Mouse (Mus musculus) Patski (cell line): ENCODE measurements at regions not wholly inside any gene's neighbourhood (a gene's known extent, or its start where the extent isn't known, plus 50 kb on each side); places are given as distances from the start of the nearest gene placed in this dataset.

ENCODE experiments used
- ATAC-seq: fragments of 100-300 bp; one replicate; pipeline ENCODE4 v1.8.0; 2021
- CTCF ChIA-PET: fragments of 350-600 bp; sonication (Branson Sonifier 250); formaldehyde crosslinking; loops from one replicate; lab custom pipeline; 2022; ENCODE audit warnings: inconsistent platforms; lab: Charles Lee
- POLR2A ChIA-PET: fragments of 350-600 bp; sonication (Branson Sonifier 250); formaldehyde crosslinking; loops from one replicate; lab custom pipeline; 2022; ENCODE audit warnings: antibody characterized with exemption, inconsistent platforms; lab: Charles Lee
- DNase-seq: peaks from one replicate; pipeline ENCODE4 v3.0.0-alpha.2; 2011; ENCODE audit warnings: low read depth, low spot score
- H3K27me3 ChIP-seq: fragments of 371-371 bp; one replicate; pipeline ENCODE4 v1.5.1; 2021
- CTCF ChIP-seq: fragments of 100-300 bp; IDR thresholded peaks from one replicate; pipeline ENCODE4 v1.5.1; 2021
- in situ Hi-C: fragments of 300-500 bp; cut with MboI; formaldehyde crosslinking; loops from 3 replicates; pipeline ENCODE4 v1.11.1; 2018; ENCODE audit warnings: low pct_unique_long_range_greater_than_20kb, mixed read lengths

DNA sequence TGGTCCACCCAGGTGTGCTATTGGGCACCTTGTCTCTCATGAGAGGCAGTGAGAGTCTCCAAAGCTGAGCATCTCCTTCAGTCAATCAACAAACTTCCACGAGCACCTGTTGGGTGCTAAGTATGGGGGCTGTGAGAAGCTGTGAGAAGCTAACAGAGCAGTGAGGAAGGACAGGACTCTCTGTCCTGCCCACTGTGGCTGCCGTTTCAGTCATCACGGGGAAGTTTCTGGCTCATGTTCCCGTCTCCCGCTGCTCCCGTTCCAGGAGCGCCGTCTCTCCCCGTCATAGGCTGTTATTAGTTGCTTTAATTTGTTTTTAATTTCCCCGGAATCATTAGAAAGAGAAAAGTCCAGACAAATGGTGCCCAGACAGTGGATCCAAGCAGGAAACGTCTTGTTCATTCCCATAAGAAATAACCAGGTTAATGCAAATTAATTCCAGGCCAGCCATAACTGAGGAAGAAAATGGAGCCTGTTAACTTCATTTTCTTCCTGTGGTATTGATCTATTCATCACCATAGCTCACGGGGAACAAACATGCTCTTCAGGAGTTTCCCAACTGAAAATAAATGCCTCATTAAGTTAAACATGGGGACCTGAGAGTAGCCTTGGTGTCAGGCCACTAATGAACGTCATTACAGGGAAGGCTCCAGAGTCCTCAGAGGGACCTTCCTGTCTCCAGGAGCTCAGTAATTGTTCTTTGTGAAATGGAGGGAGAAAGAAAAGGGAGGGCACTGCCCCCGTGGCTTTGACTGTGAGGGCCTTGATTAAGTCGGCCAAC is 70.3 kb downstream of the Matn1 start:
- CTCF ChIA-PET = no interaction called here
- ATAC-seq = no peak
- POLR2A ChIA-PET = no interaction called here
- peaks cover 5% of the 10 kb centered on the region for H3K27me3 ChIP-seq
- DNase-seq = no peak
- no peak for TF ChIP-seq CTCF
- in situ Hi-C loops = no loop called here

DNA sequence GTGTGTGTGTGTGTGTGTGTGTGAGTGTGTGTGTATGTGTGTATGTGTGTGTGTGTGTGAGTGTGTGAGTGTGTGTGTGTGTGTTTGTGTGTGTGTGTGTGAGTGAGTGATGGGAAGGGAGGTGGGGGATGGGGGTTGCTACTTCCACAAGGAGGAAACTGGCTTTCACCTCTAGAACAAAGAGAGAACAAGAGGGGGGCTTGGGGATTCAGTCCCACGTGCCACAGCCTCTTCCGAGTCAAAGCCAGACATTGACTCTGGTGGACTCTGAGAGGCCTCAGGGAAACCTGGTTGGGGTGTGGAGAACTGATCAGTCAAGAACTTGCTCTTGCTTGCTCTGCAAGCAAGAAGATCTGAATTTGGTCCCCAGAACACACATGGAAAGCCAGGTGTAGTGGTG is 71.0 kb downstream of the Matn1 start:
- in situ Hi-C loops = no loop called here
- DNase-seq (no peak), ATAC-seq (no peak)
- H3K27me3 ChIP-seq = peaks cover 5% of the 10 kb centered on the region
- no peak for TF ChIP-seq CTCF
- ChIA-PET POLR2A (no interaction called here), CTCF (no interaction called here)

DNA sequence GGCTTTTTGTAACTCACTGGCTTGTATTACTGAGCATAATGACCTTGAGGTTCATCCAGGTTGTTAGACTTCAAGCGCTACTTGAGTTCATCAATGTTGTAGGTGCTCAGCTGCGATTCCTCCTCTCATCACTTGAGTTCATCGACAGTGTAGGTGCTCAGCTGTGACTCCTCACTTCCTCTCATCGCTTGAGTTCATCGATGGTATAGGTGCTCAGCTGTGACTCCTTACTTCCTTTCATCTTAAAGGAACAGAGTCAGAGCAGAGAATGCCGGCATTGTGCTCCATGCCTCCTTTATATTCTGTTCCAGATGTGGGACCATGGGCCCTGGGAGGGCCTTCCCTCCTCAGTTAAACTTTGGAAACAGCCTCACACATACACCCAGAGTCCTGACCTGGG is 79.4 kb downstream of the Matn1 start:
- DNase-seq = no peak
- no peak for ATAC-seq
- CTCF ChIA-PET = no interaction called here
- no peaks in the 10 kb centered on the region for H3K27me3 ChIP-seq
- POLR2A ChIA-PET = no interaction called here
- in situ Hi-C loops = no loop called here
- no peak for TF ChIP-seq CTCF

DNA sequence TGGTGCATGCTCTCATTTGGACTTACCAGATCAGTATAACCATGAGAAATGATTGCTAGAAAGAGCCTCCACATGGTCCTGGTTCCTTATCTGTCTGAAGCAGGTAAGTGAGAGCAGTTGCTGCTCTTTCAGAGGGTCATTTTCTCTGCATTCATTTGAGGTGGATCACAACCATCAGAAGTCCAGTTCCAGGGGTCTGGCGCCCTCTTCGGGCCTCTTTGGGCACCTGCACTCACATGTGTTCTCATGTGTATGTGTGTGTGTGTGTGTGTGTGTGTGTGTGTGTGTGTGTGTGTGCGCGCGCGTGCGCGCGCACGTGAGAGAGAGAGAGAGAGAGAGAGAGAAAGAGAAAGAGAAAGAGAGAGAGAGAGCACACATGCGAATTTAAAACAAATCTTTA is 92.1 kb downstream of the Matn1 start:
- POLR2A ChIA-PET = no interaction called here
- H3K27me3 ChIP-seq = no peaks in the 10 kb centered on the region
- no peak for DNase-seq
- no peak for TF ChIP-seq CTCF
- CTCF ChIA-PET = no interaction called here
- no peak for ATAC-seq
- in situ Hi-C loops = no loop called here

DNA sequence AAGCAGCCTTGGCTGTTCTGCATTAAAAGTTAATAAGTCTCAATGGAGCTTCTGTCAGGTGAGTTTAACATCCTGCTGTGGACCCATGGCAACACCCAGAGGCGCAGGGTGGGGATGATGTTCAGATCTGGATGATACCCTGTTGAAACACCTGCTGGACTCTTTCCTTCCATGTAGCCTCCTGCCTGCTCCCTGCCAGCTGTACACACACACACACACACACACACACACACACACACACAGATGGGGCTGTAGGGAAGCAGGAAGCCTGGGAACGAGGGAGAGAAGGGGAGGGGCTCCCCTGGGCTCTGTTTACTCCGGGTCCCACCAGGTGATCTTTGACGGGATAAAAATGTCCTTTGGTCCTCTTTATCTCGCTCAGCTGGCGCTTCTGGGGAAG is 93.0 kb downstream of the Matn1 start:
- ATAC-seq (no peak), DNase-seq (no peak)
- CTCF ChIA-PET = no interaction called here
- POLR2A ChIA-PET = no interaction called here
- in situ Hi-C loops = no loop called here
- TF ChIP-seq CTCF = no peak
- no peaks in the 10 kb centered on the region for H3K27me3 ChIP-seq

DNA sequence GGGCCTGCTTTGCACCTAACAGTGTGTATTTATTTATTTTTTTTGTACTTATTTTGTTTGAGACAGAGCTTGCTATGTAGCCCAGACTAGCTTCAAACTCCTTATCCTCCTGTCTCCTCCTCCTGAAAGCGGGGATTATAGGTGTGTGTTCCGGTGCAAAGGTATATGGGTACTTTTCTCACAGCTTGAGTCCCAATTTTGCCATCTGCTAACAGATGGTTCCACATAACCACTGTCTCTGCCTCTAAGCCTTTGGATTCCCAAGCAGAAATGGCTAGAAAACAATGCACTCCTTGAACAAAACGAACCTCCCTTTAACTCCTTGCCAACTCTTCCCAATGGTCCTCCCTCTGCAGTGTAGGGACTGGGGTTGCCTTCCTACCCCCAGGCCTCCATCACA is 95.5 kb downstream of the Matn1 start:
- POLR2A ChIA-PET = no interaction called here
- TF ChIP-seq CTCF = no peak
- ATAC-seq (no peak), DNase-seq (no peak)
- H3K27me3 ChIP-seq = no peaks in the 10 kb centered on the region
- CTCF ChIA-PET = no interaction called here
- in situ Hi-C loops = no loop called here

DNA sequence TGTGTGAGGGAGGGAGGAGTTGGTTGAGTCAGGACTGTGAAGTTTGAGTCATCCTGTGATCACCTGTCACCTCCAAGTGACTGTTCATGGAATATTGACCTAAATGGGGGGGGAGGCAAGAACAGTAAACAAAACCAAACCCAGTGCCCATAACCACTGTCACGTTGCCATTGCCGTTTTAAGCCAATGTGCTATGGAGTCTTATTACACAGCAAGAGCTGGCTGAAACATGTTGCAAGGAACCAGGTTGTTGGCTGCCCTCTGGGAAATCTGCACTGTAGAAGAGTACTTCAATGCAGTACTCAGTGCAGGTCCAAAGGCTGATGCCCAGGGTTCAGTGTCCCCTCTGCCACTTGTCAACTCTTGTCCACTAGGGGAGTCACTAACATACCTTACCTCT is 97.0 kb downstream of the Matn1 start:
- in situ Hi-C loops = no loop called here
- DNase-seq (no peak), ATAC-seq (no peak)
- ChIA-PET CTCF (no interaction called here), POLR2A (no interaction called here)
- TF ChIP-seq CTCF = no peak
- H3K27me3 ChIP-seq = no peaks in the 10 kb centered on the region

DNA sequence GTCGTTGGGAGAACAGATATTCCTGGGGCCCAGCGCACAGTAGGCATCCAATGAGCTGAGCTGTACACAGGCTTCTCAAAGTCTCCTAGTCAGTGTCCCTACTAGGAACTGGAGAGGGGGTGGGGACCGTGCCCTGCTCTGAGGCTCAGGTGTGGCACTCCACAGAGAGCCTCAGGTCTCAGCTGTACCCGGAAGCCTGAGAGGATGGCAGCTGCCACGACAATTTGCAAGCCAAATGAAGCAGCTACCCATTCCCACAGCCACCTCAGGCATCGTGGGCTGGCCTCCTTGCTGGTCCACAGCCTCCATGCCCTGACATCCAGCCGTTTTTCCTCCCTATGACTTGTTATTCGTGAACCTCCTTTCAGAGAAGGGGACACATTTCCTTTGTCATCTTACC is 101.9 kb downstream of the Matn1 start:
- ChIA-PET CTCF (no interaction called here), POLR2A (no interaction called here)
- DNase-seq (no peak), ATAC-seq (no peak)
- no peaks in the 10 kb centered on the region for H3K27me3 ChIP-seq
- no peak for TF ChIP-seq CTCF
- in situ Hi-C loops = no loop called here

DNA sequence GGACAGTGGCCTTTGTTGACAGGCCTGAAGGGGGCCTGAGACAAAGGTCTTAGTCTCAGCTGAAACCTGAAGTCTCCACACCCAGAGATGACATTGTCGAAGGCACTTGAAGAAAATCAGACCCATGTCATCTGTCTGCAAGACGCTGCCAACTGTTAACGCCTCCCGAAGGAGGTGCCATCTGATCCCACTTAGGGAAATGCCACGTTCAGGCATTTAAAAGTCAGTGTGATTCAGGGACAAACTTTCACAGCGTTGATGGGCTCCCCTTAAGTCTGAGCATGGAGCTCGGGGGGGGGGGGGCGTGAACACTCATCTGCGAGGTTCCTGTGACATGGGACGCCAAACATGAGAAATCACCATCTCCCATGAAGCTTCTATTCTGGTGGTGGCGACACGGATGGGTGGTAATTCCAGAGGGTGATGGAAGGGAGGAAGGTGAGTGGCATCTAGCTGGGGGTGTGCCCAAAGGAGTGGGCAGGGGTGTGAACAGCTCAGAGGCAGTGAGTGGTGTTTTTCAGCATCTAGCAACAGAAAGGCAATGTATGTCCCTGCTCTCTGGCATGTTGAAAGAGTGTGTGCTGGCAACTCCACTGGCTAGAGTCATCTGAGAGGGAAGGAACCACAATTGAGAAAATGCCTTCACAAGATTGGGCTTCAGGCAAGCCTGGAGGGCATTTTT is 102.9 kb downstream of the Matn1 start:
- H3K27me3 ChIP-seq = no peaks in the 10 kb centered on the region
- no peak for TF ChIP-seq CTCF
- ChIA-PET POLR2A (no interaction called here), CTCF (no interaction called here)
- in situ Hi-C loops = no loop called here
- DNase-seq (no peak), ATAC-seq (no peak)

DNA sequence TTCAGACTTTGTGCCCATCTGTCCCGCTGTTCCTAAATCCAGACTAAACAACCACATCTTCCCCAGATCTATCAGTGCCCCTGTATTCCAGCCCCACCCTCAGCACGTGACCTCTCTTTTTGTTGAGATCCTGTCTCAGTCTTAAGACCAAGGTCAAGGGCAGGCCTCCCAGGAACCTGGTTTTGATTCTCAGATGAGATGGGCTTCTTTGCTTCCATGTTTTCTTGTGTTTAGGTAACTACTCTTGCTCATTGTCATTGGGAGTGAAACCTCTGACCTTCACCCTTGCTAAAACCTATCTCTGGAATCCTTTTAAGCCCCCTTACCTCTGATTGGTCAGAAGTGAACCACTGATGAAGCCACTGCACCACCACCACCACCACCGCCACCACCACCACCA is 112.1 kb downstream of the Matn1 start:
- DNase-seq (no peak), ATAC-seq (no peak)
- TF ChIP-seq CTCF = no peak
- CTCF ChIA-PET = no interaction called here
- H3K27me3 ChIP-seq = no peaks in the 10 kb centered on the region
- POLR2A ChIA-PET = no interaction called here
- in situ Hi-C loops = no loop called here

DNA sequence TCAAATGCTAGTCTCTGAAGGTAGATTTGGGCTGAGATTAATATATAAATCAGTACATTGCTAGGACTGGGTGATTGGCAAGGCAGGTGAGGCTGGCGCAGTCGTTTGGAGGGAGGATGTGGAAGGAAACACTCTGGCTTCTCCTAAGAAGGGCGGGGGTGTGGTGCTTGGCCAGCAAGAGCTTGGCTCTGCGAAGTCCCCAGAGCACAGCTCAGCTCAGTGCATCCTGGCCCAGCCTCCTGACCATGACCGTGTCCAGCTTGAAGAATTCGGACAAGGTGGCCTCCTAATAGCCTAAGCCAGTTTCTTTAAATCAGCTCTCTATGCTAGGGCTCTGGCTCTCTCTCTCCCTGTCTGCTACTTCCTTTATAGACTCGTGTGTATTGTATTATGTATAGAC is 115.4 kb downstream of the Matn1 start:
- ChIA-PET CTCF (no interaction called here), POLR2A (no interaction called here)
- in situ Hi-C loops = no loop called here
- DNase-seq (no peak), ATAC-seq (no peak)
- H3K27me3 ChIP-seq = peaks cover 9% of the 10 kb centered on the region
- no peak for TF ChIP-seq CTCF

DNA sequence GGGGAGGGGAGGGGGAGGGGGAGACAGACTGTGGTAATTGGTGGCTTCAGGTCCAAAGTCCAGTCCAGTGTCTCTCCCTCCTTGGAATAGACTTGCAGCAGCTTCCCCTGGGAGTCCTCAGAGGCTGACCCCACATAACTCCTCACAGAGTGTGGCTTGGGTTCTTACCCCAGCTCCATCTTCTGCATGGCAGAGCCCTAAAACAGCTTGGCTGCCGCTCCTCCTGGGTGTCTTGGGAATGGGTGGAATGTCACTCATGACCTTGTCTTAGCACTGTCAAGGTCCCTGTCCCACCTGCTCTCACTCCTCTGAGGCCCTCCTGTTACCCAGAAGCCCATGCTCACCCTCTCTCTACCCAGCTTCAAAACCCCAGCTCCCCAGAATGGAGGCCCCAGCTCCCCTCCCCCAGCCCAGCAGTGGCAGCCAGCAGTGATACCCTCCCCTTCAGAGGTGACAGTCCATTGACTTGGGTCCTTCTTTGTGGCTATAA is 116.1 kb downstream of the Matn1 start:
- no peak for TF ChIP-seq CTCF
- ChIA-PET CTCF (no interaction called here), POLR2A (no interaction called here)
- DNase-seq (no peak), ATAC-seq (no peak)
- in situ Hi-C loops = no loop called here
- H3K27me3 ChIP-seq = peaks cover 9% of the 10 kb centered on the region
